Mouse (Mus musculus) heart, adult 2 months (tissue): Measurements from ENCODE around the gene Slc2a5.

Experiments used
- CTCF ChIP-seq: fragments of 200-600 bp; IDR thresholded peaks from 2 replicates; pipeline ENCODE4 v1.8.1; 2022; ENCODE audit warnings: antibody characterized with exemption, mild to moderate bottlenecking, moderate library complexity
- POLR2A ChIP-seq: fragments of 200-500 bp; IDR thresholded peaks from 2 replicates; pipeline ENCODE4 v1.6.1; 2011; ENCODE audit warnings: mild to moderate bottlenecking, low read depth, low read length, control low read depth; ENCODE audit not compliant: insufficient read depth

- TF ChIP-seq CTCF (no peak), POLR2A (no peak)
These were observed 48.9 kb upstream of the Slc2a5 start for GRCm38 (mm10) chr4:150070136-150070535.
